Mouse (Mus musculus) testis, postnatal 14 days (tissue): ENCODE data around the gene Irs1.
A peak's percentile ranks its signal among the peaks of the same experiment; 100 is the strongest.

Source experiments
- DNase-seq: peaks from one replicate; pipeline ENCODE4 v3.0.0; 2021; ENCODE audit warnings: low spot score

Gene Irs1

GRCm38 (mm10) chr1:82291151-82291797 is at the start of gene Irs1:
TSS of gene Irs1 (minus strand) at chr1:82291416.
- DNase-seq, result peak; percentile 81

GRCm38 (mm10) chr1:82334506-82334905 is 43.3 kb upstream of the Irs1 start:
- no peak for DNase-seq

GRCm38 (mm10) chr1:82329954-82330247 is 38.7 kb upstream of the Irs1 start:
- DNase-seq, result no peak

- DNase-seq, result no peak
These were observed 38.2 kb upstream of the Irs1 start for GRCm38 (mm10) chr1:82329237-82329953.

- DNase-seq, result no peak
These were observed 37.0 kb upstream of the Irs1 start for GRCm38 (mm10) chr1:82328033-82328775.

- no peak for DNase-seq
These were observed 34.9 kb upstream of the Irs1 start for GRCm38 (mm10) chr1:82326120-82326519.

- DNase-seq, result no peak
These were observed 33.0 kb upstream of the Irs1 start for GRCm38 (mm10) chr1:82324131-82324785.

- no peak for DNase-seq
These were observed 30.2 kb upstream of the Irs1 start for GRCm38 (mm10) chr1:82321441-82321840.

GRCm38 (mm10) chr1:82320864-82321263 is 29.6 kb upstream of the Irs1 start:
- DNase-seq, result no peak

- no peak for DNase-seq
These were observed 29.2 kb upstream of the Irs1 start for GRCm38 (mm10) chr1:82320456-82320855.

- DNase-seq, result no peak
These were observed 25.5 kb upstream of the Irs1 start for GRCm38 (mm10) chr1:82316746-82317126.

- peak; percentile 96 for DNase-seq
These were observed 25.0 kb upstream of the Irs1 start, which contains the start of gene Rhbdd1 for GRCm38 (mm10) chr1:82316111-82316745. TSS of gene Rhbdd1 (plus strand) at chr1:82316452.

- DNase-seq, result no peak
These were observed 13.3 kb upstream of the Irs1 start for GRCm38 (mm10) chr1:82304483-82304882.

- no peak for DNase-seq
These were observed 7.4 kb upstream of the Irs1 start for GRCm38 (mm10) chr1:82298586-82298985.

GRCm38 (mm10) chr1:82294102-82294501 is 2.9 kb upstream of the Irs1 start:
- DNase-seq, result no peak

- DNase-seq, result peak; percentile 51
These were observed 1.6 kb upstream of the Irs1 start for GRCm38 (mm10) chr1:82292771-82293170.

- no peak for DNase-seq
These were observed 905 bp upstream of the Irs1 start for GRCm38 (mm10) chr1:82291930-82292712.

GRCm38 (mm10) chr1:82290723-82291150 is 479 bp downstream of the Irs1 start:
- DNase-seq, result peak; percentile 75

- peak; percentile 32 for DNase-seq
These were observed 1.1 kb downstream of the Irs1 start for GRCm38 (mm10) chr1:82289990-82290681.

GRCm38 (mm10) chr1:82289116-82289989 is 1.9 kb downstream of the Irs1 start:
- DNase-seq, result no peak
